Mouse (Mus musculus) kidney, postnatal 0 days (tissue): ENCODE results near the gene Aox1. TPM values are rescaled to one million over a fixed set of nuclear protein-coding genes. Genes with fewer than 3 reads are reported as not detected.
A peak's percentile ranks its signal among the peaks of the same experiment; 100 is the strongest.

ENCODE experiments used
- ATAC-seq: fragments of 200-750 bp; cut with Nextera tagmentation; replicated peaks from 2 replicates; pipeline ENCODE4 v1.8.0; 2017; ENCODE audit warnings: low read depth, moderate number of reproducible peaks, moderate TSS enrichment, moderate library complexity; ENCODE audit not compliant: low FRiP score
- DNase-seq: peaks from one replicate; pipeline ENCODE4 v3.0.0-alpha.2; 2016; ENCODE audit warnings: low spot score
- H3K27ac ChIP-seq: fragments of 300-500 bp; sonication (generic); 2 replicates; pipeline ENCODE4 v1.5.1; 2014; ENCODE audit warnings: mild to moderate bottlenecking
- H3K27me3 ChIP-seq: fragments of 300-500 bp; sonication (generic); 2 replicates; pipeline ENCODE4 v1.6.1; 2014; ENCODE audit warnings: low read length, mixed read lengths; ENCODE audit not compliant: insufficient read depth
- H3K36me3 ChIP-seq: fragments of 300-500 bp; sonication (generic); 2 replicates; pipeline ENCODE4 v1.6.1; 2014; ENCODE audit warnings: low read length, mixed read lengths; ENCODE audit not compliant: insufficient read depth
- H3K4me1 ChIP-seq: fragments of 300-500 bp; sonication (generic); replicated peaks from 2 replicates; pipeline ENCODE4 v1.6.1; 2014; ENCODE audit warnings: antibody characterized with exemption, low read length, mixed read lengths; ENCODE audit not compliant: insufficient read depth
- H3K4me2 ChIP-seq: fragments of 300-500 bp; sonication (generic); 2 replicates; pipeline ENCODE4 v1.6.1; 2014; ENCODE audit warnings: mild to moderate bottlenecking, low read length, moderate library complexity, mixed read lengths
- H3K4me3 ChIP-seq: fragments of 300-500 bp; sonication (generic); replicated peaks from 2 replicates; pipeline ENCODE4 v1.5.1; 2014; ENCODE audit warnings: low read depth, low read length
- H3K9ac ChIP-seq: fragments of 300-500 bp; sonication (generic); 2 replicates; pipeline ENCODE4 v1.6.1; 2014; ENCODE audit warnings: low read depth, low read length
- H3K9me3 ChIP-seq: fragments of 300-500 bp; sonication (generic); replicated peaks from 2 replicates; pipeline ENCODE4 v1.6.1; 2016; ENCODE audit warnings: low read length, inconsistent platforms, mixed read lengths
- CTCF ChIP-seq: IDR thresholded peaks from 2 replicates; pipeline ENCODE4 v1.5.1; 2016; ENCODE audit warnings: antibody characterized with exemption, low read depth, mild to moderate bottlenecking, moderate library complexity
- WGBS: fragments of 180-500 bp; shearing (Covaris S2); extraction: QIAGEN DNeasy Blood & Tissue Kit; methylation state at CpG from one replicate; pipeline ENCODE4 v1.1.7; 2014; 5-methylcytosine and 5-hydroxymethylcytosine counted together
- polyA plus RNA-seq: library from polyadenylated mRNA; unstranded; fragments of >200 nt; fragmentation: Nextera tagmentation; extraction: Ambion mirVana; gene quantifications from 2 replicates; pipeline ENCODE4 v1.2.1, GENCODE M21; 2015

The Aox1 gene
- polyA plus RNA-seq, 1 experiment from 2014 or later = 0.13 TPM

DNA sequence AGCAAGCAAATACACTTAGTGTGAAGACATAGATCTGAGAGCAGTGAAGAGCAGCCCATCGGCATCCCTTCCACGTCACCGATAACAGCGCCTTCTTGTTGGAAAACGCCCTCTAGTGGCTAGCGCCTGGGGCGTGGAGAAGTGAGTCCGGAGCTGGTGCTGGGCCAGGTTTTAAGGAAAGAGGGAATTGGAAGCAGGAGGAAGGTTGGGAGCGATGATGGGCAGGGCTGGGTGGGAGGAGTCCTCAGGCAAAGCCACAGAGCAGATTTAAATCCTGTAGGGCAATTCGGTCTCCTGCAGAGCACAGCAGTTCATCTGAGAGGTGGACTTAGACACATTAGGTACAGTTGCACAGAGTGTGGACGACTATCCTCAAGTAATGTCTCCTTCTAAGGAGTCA is 83.1 kb downstream of the Aox1 start, which contains the start of gene Aox3:
Gene Aox3, plus strand, starts transcription at position 251 of the 400 bp plus-strand sequence.
- Histone ChIP-seq H3K27me3 (no peaks in the 10 kb centered on the region), H3K9me3 (no peaks in the 10 kb centered on the region), H3K4me1 (0 out of 2 replicates have a peak, but pooled peaks cover 4% of the 10 kb centered on the region), H3K36me3 (no peaks in the 10 kb centered on the region), H3K9ac (no peak within 1 kb of the TSS), H3K4me2 (peak within 1 kb of the TSS; percentile 23), H3K4me3 (no peak within 1 kb of the TSS; the same call in 1 of the 2 replicates), H3K27ac (peak within 1 kb of the TSS; percentile 42; the same call in 1 of the 2 replicates)
- DNase-seq = peak; percentile 91
- peak; percentile 57; the same call in 1 of the 2 replicates for ATAC-seq
- peak; percentile 87 for TF ChIP-seq CTCF
- 14% methylated on average over 11 of the region's 11 CpGs for WGBS

DNA sequence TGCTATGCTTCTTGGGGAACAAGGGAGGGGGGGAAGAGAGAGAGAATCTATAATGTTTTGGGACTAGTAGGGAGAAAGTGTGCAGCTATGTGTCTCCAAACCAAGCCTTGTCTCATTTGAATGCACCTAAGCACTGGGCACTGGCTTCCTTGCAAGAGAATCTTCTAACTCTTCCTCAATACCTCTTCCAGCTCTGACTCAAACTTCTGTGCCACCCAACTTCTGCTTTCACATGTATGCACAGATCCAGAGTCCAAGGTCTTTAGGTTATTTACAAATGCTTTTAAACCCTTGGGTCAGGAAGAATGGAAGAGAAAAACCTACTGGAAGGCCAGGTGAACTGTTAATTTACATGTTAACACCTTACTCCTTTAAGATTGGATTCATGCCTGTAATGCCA is 83.7 kb downstream of the Aox1 start:
- Histone ChIP-seq H3K9me3 (no peaks in the 10 kb centered on the region), H3K36me3 (no peaks in the 10 kb centered on the region), H3K27ac (0 out of 2 replicates have a peak overlapping the region, but pooled peaks have one; percentile 42), H3K4me2 (peak overlapping the region; percentile 23; the same call in 1 of the 2 replicates), H3K4me1 (0 out of 2 replicates have a peak, but pooled peaks cover 4% of the 10 kb centered on the region), H3K27me3 (no peaks in the 10 kb centered on the region), H3K9ac (no peak overlapping the region), H3K4me3 (no peak overlapping the region)
- DNase-seq (no peak), ATAC-seq (no peak)
- no peak for TF ChIP-seq CTCF

GRCm38 (mm10) chr1:58114021-58114560 is 84.4 kb downstream of the Aox1 start:
- WGBS = 44% methylated on average over 6 of the region's 6 CpGs
- Histone ChIP-seq H3K27ac (peak overlapping the region; percentile 42; the same call in 1 of the 2 replicates), H3K27me3 (no peaks in the 10 kb centered on the region), H3K36me3 (no peaks in the 10 kb centered on the region), H3K9me3 (no peaks in the 10 kb centered on the region), H3K4me3 (no peak overlapping the region; the same call in 1 of the 2 replicates), H3K4me2 (peak overlapping the region; percentile 23), H3K9ac (no peak overlapping the region), H3K4me1 (0 out of 2 replicates have a peak, but pooled peaks cover 4% of the 10 kb centered on the region)
- ATAC-seq = no peak
- TF ChIP-seq CTCF = no peak
- peak; percentile 66 for DNase-seq

GRCm38 (mm10) chr1:58114666-58115375 is 85.1 kb downstream of the Aox1 start:
- H3K36me3 ChIP-seq = no peaks in the 10 kb centered on the region
- ATAC-seq (no peak), DNase-seq (peak; percentile 76)
- no peak overlapping the region; the same call in 1 of the 2 replicates for H3K27ac ChIP-seq
- H3K9me3 ChIP-seq = no peaks in the 10 kb centered on the region
- no peak overlapping the region for H3K4me3 ChIP-seq
- no peak for TF ChIP-seq CTCF
- no peak overlapping the region for H3K9ac ChIP-seq
- 0 out of 2 replicates have a peak, but pooled peaks cover 4% of the 10 kb centered on the region for H3K4me1 ChIP-seq
- no peak overlapping the region for H3K4me2 ChIP-seq
- H3K27me3 ChIP-seq = no peaks in the 10 kb centered on the region
- WGBS = 42% methylated on average over 12 of the region's 12 CpGs

DNA sequence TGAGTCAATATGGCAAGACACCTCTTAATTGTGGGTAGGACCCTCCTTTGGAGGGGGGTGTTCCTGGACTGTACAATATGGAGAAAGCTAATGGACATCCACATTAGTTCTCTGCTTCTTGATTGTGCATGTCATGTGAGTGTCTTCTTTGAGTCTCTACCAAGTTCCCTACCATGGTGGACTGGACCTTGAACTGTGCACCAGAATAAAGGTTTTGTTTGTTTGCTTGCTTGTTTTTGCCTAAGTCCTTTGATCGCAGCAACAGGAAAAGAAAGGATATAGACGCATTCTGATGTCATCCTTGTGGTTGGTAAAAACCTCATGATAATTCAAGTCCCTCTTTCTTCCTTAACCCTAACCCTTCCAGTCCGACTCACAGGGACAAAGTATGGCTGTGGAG is 88.5 kb downstream of the Aox1 start:
- Histone ChIP-seq H3K4me3 (no peak overlapping the region), H3K4me2 (no peak overlapping the region), H3K4me1 (0 out of 2 replicates have a peak, but pooled peaks cover 4% of the 10 kb centered on the region), H3K27ac (no peak overlapping the region), H3K9me3 (no peaks in the 10 kb centered on the region), H3K36me3 (no peaks in the 10 kb centered on the region), H3K9ac (no peak overlapping the region), H3K27me3 (no peaks in the 10 kb centered on the region)
- no peak for ATAC-seq
- TF ChIP-seq CTCF = no peak
- no peak for DNase-seq
- WGBS = 87% methylated on average over 3 of the region's 3 CpGs

GRCm38 (mm10) chr1:58124901-58125300 is 95.2 kb downstream of the Aox1 start:
- 77% methylated on average over 8 of the region's 8 CpGs for WGBS
- Histone ChIP-seq H3K9ac (no peak overlapping the region), H3K4me2 (no peak overlapping the region), H3K27ac (no peak overlapping the region), H3K27me3 (no peaks in the 10 kb centered on the region), H3K4me1 (no peaks in the 10 kb centered on the region), H3K9me3 (no peaks in the 10 kb centered on the region), H3K4me3 (no peak overlapping the region), H3K36me3 (no peaks in the 10 kb centered on the region)
- TF ChIP-seq CTCF = no peak
- DNase-seq (no peak), ATAC-seq (no peak)
